Mouse (Mus musculus) embryonic facial prominence, embryonic 13.5 days (tissue): ENCODE results near the gene Gm28042. TPM values are rescaled to one million over a fixed set of nuclear protein-coding genes. Genes with fewer than 3 reads are reported as not detected.

Source experiments
- ATAC-seq: fragments of 200-750 bp; cut with Nextera tagmentation; 2 replicates; pipeline ENCODE4 v1.8.0; 2017; ENCODE audit warnings: low read depth; ENCODE audit not compliant: insufficient number of reproducible peaks, insufficient read depth, low FRiP score, low TSS enrichment
- H3K27ac ChIP-seq: fragments of 300-500 bp; sonication (generic); 2 replicates; pipeline ENCODE4 v1.5.1; 2015; ENCODE audit warnings: moderate library complexity, mild to moderate bottlenecking, inconsistent platforms
- H3K27me3 ChIP-seq: fragments of 300-500 bp; sonication (generic); 2 replicates; pipeline ENCODE4 v1.6.1; 2015; ENCODE audit warnings: mild to moderate bottlenecking, inconsistent platforms
- H3K36me3 ChIP-seq: fragments of 300-500 bp; sonication (generic); 2 replicates; pipeline ENCODE4 v1.6.1; 2015; ENCODE audit warnings: mild to moderate bottlenecking, inconsistent platforms
- H3K4me1 ChIP-seq: fragments of 300-500 bp; sonication (generic); 2 replicates; pipeline ENCODE4 v1.6.1; 2015; ENCODE audit warnings: inconsistent platforms
- H3K4me2 ChIP-seq: fragments of 300-500 bp; sonication (generic); 2 replicates; pipeline ENCODE4 v1.6.1; 2015; ENCODE audit warnings: moderate library complexity, mild to moderate bottlenecking, inconsistent platforms
- H3K4me3 ChIP-seq: fragments of 300-500 bp; sonication (generic); 2 replicates; pipeline ENCODE4 v1.5.1; 2015; ENCODE audit warnings: mild to moderate bottlenecking, inconsistent platforms
- H3K9ac ChIP-seq: fragments of 300-500 bp; sonication (generic); 2 replicates; pipeline ENCODE4 v1.6.1; 2015; ENCODE audit warnings: mild to moderate bottlenecking, inconsistent platforms
- H3K9me3 ChIP-seq: fragments of 300-500 bp; sonication (generic); 2 replicates; pipeline ENCODE4 v1.6.1; 2016; ENCODE audit warnings: inconsistent platforms
- WGBS: fragments of 180-500 bp; shearing (Covaris S2); methylation state at CpG from one replicate; pipeline ENCODE4 v1.1.7; 2015; ENCODE audit warnings: mixed read lengths; 5-methylcytosine and 5-hydroxymethylcytosine counted together
- microRNA-seq: library from miRNA; unstranded; fragments of <30 nt; microRNA quantifications from one replicate; pipeline ENCODE4, GENCODE M21; 2016
- polyA plus RNA-seq: library from polyadenylated mRNA; unstranded; fragments of >200 nt; fragmentation: Nextera tagmentation; extraction: Ambion mirVana; gene quantifications from 2 replicates; pipeline ENCODE4 v1.2.1, GENCODE M21; 2015

Gene Gm28042
- polyA plus RNA-seq, 1 experiment from 2014 or later, result 5.4 TPM

GRCm38 (mm10) chr2:120087391-120087790 is 60.1 kb downstream of the Gm28042 start:
- Histone ChIP-seq H3K4me3 (no peak overlapping the region), H3K9me3 (no peaks in the 10 kb centered on the region), H3K4me2 (no peak overlapping the region), H3K4me1 (no peaks in the 10 kb centered on the region), H3K27me3 (no peaks in the 10 kb centered on the region), H3K27ac (no peak overlapping the region), H3K36me3 (no peaks in the 10 kb centered on the region), H3K9ac (no peak overlapping the region)
- 85% methylated on average over 3 of the region's 3 CpGs for WGBS
- ATAC-seq, result no peak

GRCm38 (mm10) chr2:120087897-120088296 is 60.6 kb downstream of the Gm28042 start:
- Histone ChIP-seq H3K27me3 (no peaks in the 10 kb centered on the region), H3K9ac (no peak overlapping the region), H3K4me3 (no peak overlapping the region), H3K4me2 (no peak overlapping the region), H3K9me3 (no peaks in the 10 kb centered on the region), H3K27ac (no peak overlapping the region), H3K4me1 (no peaks in the 10 kb centered on the region), H3K36me3 (no peaks in the 10 kb centered on the region)
- no peak for ATAC-seq
- WGBS, result 74% methylated on average over 2 of the region's 2 CpGs

- Histone ChIP-seq H3K4me3 (no peak overlapping the region), H3K27ac (no peak overlapping the region), H3K4me2 (no peak overlapping the region), H3K4me1 (no peaks in the 10 kb centered on the region), H3K9me3 (no peaks in the 10 kb centered on the region), H3K27me3 (no peaks in the 10 kb centered on the region), H3K9ac (no peak overlapping the region), H3K36me3 (no peaks in the 10 kb centered on the region)
- no peak for ATAC-seq
- WGBS, result 91% methylated on average over 17 of the region's 17 CpGs
Measured at GRCm38 (mm10) chr2:120090979-120091378, 63.7 kb downstream of the Gm28042 start.

Small RNAs within 50 kb of the gene (microRNA-seq; reads per million reads assigned to microRNA genes)
- not detected for gene Mir7665

Other genes starting within 250 kb of the Gm28042 start
- gene Rpap1, start 240.0 kb upstream of the Gm28042 start, polyA plus RNA-seq, result 31.5 and 31.9 TPM in 2 replicates
- gene Tyro3, start 229.8 kb upstream of the Gm28042 start, polyA plus RNA-seq, result 27.3 and 28.5 TPM in 2 replicates
- 34.0 and 39.3 TPM in 2 replicates for gene Mga, start 130.3 kb upstream of the Gm28042 start, polyA plus RNA-seq
- gene Mapkbp1, start 54.8 kb upstream of the Gm28042 start, polyA plus RNA-seq, result 5.5 and 5.7 TPM in 2 replicates
- gene Jmjd7, start within 50 bp of the Gm28042 start, polyA plus RNA-seq, result 20.4 and 24.3 TPM in 2 replicates
- gene Pla2g4b, start 5.9 kb downstream of the Gm28042 start, polyA plus RNA-seq, result 1.8 and 2.6 TPM in 2 replicates
- gene Ehd4, start 127.1 kb downstream of the Gm28042 start, polyA plus RNA-seq, result 22.9 and 23.7 TPM in 2 replicates
- 0.07 TPM in 2 replicates for gene Pla2g4e, start 217.8 kb downstream of the Gm28042 start, polyA plus RNA-seq